Mouse (Mus musculus) kidney, postnatal 14 days (tissue): ENCODE measurements around the gene Prpf4b.
A peak's percentile ranks its signal among the peaks of the same experiment; 100 is the strongest.
"Not testable (repeated sequence)": the region's sequence is repeated elsewhere in the genome, so short reads cannot be mapped to it uniquely, and the experiment has no call there.

ENCODE experiments used
- DNase-seq: peaks from one replicate; pipeline ENCODE4 v3.0.0; 2022; ENCODE audit warnings: mixed read lengths

Prpf4b gene

DNA sequence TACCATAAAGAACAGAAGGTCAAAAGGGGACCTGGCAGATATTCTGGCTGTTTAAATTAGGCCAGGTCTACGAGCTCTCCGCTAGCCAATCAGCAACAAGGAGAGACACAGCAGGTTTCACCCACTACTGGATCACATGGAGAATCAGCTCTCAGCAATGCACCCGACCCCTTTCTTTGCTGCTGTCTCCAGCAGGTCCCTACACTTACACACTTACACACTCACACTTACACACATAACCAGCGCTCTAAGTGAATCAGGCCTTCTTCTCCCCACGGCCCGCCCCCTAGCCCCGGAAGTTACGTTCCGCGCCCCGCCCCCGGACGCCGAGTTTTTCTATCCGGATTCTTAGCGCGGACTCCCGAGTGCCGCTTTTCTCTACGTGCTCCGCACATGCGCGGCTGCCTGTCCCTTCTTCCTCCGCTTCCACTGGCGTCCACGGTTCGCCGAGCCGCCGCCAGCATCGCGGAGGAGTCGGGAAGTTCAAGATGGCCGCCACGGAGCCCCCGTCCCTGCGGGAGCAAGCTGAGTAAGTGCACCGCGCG is at the start of gene Prpf4b:
Gene Prpf4b, plus strand, starts transcription at position 137 of the 545 bp plus-strand sequence.
- peak; percentile 95 for DNase-seq

DNA sequence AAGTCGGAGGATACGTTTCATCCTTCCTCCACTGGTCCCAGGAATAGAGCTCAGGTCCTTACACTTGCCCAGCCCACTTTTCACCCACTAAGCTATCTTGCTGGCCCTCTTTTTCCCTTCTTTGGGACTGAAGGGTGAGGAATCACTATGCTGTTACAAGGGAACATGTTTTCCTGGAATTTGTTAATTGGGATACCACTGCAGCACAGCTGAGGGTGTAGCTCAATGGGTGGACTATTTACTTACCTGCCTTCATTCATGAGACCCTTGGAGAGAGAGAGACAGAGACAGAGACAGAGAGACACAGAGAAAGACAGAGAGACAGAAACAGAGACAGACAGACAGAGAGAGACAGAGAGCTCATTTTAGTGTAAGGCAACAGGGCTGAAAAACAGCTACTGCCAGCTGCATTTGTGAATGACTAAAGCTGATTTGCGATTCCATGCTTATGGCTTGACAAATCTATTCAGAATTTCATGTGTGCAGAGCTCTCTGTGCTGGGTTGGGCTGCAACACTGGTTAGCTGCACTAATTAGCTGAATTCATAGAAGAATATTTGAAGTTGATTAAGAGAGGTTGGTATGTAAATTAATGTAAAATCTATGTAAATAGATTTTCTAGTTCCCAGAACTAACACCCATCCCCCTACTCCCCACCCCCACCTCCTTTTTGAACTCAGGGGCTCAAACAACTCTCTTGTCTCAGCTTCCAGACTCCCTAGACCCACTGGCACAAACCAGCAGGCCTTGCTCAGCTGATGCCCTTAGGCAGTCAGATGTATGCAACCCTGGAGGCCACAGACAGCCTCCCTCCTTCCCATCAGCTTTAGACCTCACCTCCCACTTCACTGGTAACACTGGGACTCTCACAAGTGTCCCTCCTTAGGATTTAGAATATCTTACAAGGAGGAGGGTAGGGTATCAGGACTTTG is 48.1 kb upstream of the Prpf4b start:
- no peak for DNase-seq

GRCm38 (mm10) chr13:34827988-34828882 is 46.9 kb upstream of the Prpf4b start:
- no peak for DNase-seq

DNA sequence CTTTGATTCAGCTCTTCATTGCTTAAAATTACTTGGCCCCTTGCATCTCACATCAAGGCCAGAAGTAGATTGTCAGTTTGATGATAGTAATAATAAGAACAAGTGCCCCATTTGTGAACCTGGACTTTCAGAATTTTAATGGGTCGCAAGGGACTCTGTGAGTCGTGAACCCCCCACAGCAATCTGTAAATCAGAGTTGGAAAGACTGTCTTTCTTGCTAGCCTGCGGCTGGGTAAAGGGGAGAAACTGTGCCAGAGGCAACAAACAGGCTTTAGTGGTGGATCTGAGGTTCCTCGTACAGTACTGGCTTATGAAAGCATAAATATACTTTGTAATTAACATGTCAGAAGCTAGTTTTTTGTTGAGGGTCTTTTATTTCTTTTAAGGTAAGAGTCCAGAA is 32.3 kb upstream of the Prpf4b start:
- DNase-seq, result no peak

DNA sequence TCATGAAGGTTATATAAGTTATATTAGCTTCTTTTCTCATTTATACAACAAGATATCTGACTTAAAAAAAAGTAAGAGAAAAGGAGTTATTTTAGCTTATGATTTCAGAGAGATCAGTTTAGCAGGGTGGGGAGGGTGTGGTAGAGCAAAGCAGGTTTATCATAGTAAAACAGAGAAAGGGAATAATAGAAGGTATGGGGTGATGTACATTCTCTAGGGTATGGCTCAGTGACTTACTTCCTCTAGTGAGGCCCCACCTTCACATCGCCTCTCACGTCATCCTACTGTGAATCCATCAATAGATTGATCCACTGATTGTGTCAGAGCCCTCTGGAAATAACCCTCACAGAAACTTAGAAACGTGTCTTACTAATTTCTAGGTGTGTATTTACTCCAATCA is 24.3 kb upstream of the Prpf4b start:
- DNase-seq, result no peak

DNA sequence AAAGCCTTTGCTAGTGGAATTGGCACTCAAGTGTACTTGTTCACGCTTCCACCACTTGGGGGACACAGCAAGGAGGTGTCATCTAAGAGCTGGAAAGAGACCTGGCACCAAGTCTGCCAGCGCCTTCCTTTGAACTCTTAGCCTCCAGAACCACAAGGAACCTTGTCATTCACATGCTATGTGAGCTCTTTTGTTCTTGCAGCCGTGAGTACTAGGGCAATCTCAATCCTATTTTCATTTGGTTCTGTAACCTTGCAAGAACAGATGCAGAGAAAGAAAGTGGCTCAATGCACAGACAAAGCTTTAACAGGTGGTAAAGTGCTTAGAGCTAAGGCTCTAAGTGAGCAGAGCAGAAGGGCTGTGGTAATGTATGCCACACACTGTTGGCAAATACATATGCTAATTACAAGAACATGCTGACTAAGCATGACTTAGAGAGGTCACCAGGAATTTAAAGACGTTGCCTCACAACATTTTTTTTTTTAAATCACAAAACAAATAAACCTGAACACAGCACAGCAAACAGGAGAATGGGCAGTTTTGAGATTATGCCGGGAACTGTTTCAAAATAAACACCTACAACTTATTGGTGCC is 23.8 kb upstream of the Prpf4b start:
- no peak for DNase-seq

DNA sequence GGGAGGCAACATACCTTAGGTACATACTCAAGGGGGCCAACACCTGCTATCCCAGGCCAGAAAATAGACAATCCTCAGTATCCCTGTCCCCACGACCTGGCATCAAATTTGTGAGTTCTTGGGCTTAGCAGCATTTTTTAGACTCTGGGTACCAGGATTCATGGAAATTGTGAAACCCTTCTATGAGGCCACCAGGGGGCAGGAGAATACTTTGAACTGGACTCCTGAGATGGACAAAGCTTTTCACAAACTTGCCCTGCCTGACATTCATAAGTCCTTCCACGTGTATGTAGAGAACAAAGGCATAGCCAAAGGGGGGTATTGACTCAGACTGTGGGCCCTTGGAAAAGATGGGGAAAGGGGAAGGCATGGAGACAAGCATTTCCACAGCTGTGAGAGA is 17.6 kb upstream of the Prpf4b start:
- DNase-seq, result peak; percentile 44

DNA sequence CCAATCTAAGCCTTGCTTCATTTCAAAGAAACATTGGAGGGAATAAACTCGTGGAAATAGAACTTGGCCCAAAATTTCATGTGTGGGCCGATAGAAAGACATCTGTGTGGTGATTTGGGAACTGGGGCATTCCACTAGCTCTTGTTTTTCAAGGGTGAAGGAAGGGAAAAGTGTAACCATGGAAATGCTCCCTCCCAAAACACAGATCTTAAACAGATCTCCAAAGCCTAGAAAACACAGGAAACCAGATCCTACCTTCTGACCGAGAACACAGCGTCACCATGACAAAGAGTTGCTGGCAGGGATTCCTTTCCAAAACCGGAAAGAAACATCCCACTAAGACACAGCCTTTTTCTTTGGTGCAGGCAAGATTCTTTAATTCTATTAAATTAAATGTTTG is 15.7 kb upstream of the Prpf4b start:
- DNase-seq, result no peak

DNA sequence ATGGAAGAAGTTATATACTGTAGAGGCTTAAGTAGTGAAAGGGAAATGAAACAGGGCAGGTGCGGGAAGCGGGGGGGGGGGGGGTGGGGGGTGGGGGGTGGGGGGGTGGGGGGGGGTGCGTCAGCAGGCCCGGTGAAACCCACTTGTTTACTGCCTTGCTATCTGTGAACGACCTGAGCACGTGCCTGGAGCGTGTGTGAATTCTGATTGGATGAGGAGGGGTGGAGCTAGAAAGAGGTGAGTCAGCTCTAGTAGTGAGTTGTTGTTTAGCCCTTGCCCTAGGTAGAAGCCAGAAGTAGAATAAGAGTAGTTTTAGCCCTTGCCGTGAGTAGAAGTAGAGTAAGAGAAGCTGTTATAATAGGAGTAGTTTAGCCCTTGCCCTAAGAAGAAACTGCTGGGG is 13.9 kb upstream of the Prpf4b start:
- not testable (repeated sequence) for DNase-seq

DNA sequence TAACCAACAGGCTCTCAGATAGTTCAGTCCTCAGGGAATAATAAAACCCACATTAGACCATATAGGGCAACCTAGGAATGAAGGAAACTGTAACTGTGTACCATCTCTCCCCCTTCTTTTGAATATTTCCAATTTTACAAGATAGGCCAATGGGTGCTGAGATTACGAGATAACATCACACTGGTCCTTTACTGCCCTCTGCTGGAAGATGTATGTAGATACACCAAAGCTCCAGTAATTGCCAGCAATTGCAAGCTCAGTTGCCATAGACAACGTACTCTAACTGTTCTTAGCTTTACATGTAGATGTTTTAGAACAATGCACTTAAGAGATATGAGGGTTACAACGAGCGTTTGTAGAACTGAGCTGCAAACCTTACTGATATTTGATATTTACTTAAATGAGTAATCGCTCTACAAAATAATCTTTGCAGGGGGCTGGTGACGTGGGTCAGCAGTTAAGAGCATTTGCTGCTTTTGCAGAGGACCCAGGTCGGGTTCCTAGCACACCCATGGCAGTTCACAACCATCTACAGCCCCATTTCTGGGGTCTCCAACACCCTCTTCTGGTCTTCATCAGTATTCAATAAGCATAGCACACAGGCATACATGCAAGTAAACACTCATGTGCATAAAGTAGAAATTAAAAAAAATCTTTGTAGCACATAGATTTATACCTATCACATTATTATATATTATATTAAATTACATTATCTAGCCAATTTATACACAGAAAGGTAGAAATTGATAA is 10.5 kb upstream of the Prpf4b start:
- DNase-seq, result peak; percentile 59

DNA sequence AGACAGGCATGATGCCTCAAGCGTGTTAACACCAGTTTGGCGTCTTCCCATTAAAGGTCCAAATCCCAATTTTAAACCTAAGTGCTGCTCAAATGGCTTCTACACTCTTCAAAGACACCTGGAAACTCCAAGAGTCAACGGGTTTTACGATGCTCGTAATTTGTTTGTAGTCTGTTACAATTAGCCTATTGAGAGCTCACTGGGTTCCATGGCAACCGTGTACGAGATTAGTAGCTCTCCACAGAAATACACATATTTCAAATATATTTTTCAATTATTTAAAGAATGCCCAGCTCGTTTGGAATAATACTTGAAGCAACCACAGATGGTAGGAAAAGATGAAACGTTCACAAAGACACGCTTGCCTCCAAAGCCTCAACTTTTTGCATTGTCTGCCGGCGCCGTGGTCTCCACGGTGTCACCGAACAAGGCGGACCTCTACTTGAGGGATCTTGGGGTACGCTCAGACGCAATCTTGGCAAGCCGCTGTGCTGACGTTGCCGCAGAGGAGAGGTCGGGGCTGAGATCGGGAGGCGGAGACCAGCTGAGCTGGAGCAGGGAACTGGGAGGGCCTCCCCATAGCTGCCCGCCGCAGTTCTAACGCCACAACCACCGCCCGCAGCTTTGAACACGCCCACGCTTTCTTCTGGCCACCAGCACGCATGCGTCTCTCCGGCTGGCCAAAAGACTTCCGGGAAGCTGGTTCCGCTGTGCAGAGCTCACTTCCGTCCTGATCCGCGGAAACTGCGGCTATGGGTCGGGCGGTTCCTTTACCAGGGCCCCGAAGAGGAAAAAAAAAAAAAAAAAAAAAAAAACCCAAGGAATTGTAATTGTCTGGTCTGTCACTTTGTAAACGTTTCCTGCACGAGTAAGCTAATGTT is 1.1 kb upstream of the Prpf4b start:
- DNase-seq, result peak; percentile 97

- peak; percentile 37 for DNase-seq
These were observed 366 bp upstream of the Prpf4b start for GRCm38 (mm10) chr13:34874736-34875135.

- DNase-seq, result peak; percentile 79
These were observed 791 bp downstream of the Prpf4b start for GRCm38 (mm10) chr13:34875741-34876445.

DNA sequence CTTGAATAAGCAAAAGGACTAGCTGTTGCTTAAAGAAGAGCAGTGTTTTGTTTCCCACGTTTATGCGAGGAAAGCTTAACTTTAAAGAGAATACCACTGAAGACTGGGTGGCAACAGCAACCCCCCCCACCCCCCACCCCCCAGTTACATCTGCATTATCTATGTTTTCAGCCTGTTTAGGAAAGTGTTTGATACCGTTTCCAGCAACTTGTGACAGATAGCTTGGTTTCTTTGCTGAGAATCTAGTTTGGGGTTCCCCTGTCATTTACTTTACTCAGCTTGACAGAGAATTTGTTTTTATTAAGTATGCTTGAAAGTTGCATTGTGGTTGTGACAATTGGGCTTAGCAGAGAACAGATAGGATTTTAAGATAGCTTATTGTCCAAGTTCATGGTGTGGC is 1.4 kb downstream of the Prpf4b start:
- DNase-seq, result no peak

- no peak for DNase-seq
These were observed 17.8 kb downstream of the Prpf4b start for GRCm38 (mm10) chr13:34892871-34893270.

DNA sequence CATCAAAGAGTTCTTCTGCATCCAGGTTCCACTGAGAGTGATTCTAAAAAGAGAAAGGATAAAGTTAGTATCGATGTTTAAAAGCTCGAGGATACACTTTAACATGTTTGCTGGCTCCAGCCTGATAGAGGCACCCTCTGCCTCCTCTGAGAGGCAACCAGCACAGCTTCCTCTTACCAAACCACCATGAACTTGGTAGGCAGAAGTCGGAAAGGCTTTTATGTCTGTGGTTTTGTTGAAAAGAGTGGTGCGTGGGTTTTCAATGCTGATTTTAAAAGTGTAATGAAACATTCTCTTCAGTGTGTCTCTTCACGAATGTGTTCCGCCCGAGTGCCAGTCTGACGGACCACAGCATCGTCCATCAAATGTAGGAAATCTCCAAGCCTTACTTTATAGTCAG is 39.5 kb downstream of the Prpf4b start:
- DNase-seq, result no peak

DNA sequence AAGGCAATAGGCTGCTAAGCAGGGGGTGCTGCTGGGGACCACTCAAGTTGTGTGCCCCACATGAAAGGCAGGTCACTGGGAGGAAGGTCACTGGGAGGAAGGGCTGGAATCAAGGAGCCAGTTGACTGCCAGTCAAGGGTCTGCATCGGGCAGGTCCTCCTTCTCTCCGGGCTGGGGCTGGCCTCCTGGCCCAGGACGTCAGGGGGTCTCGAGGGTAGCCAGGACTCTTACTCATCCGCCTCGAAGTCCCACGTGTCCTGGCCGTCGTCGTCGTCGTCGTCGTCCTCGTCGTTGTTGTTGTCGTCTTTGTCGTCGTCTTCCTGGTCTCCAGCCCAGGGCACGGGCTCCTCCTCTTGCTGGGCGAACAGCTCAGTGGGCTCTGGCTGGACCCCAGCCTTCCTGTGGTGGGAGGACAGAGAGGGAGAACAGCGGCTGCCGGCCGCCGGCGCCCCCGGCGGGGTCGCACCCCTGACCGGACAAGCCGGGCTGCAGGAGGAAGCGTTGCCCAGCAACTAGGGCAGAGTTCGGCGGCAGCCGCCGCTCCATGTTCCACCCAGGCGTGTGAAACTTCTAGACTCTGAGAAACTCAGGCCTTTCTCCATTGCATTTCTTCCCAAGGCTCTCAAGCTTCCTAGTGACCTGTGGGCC is 41.5 kb downstream of the Prpf4b start:
- DNase-seq, result peak; percentile 67

- no peak for DNase-seq
These were observed 49.1 kb downstream of the Prpf4b start, which contains the start of the genes Fam217a and 4933417A18Rik for GRCm38 (mm10) chr13:34924210-34924609. Gene Fam217a, minus strand, starts transcription at chr13:34924310. Gene 4933417A18Rik, plus strand, starts transcription at chr13:34924409.

DNA sequence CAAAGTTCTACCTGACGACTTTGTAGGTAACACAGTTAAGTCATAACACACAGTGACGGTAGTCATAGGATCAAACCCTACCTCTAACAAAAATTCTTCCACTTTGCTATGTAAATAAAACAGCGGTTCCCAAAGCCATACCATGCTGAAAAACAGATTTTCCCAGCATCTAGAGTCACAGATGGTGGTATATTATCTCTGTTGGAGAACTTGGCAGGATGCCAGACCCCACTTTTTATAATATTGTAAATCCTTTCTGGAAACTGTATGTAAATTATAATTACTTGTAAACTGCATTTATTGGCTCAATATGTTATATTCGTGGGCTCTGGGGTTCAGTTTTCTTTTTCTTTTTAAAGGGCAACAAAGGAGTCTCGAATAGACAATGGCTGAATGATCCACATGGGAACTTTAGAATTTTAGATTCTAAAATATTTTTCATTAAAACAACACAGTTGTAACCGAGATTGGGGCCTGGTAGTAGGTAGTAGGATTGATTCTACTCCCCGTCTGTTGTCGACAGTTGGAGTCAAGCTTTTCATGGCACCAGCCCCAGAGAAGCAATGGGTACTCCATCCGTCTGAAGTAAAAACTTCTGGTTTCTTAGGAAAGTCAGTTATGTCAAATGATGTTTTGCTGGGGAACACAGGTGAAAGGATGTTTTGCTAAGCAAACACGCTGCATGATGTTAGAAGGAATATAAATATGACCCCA is 60.0 kb downstream of the Prpf4b start:
- no peak for DNase-seq
